Mouse (Mus musculus): Measurements from ENCODE around the gene Myf6.

Gene Myf6

DNA sequence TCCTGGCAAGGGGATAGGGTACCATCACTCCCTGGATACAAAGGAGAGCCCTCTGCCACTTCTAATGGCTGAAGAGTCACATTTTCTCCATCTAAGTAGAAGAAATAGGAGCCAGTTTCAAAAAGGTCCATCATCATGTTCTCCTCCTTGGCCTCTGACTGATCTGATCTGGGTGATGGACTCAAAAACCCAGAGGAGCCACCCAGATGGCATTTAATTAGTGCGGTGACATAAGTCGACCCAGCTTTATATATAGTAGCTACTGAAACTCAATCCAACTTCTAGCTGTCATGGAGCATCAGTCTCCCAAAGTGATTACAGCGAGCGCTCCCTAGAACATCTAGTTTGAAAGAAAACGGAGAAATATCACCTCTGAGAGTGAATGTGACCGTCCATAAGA, at the start of gene Myf6:
Myf6 (minus strand) TSS at position 170 of the 400 bp plus-strand sequence.
- DNase-seq (ENCODE audit: low spot score in 2 of 2): no peak

GRCm38 (mm10) chr10:107543026-107543425, 48.5 kb upstream of the Myf6 start:
- DNase-seq (ENCODE audit: low spot score in 2 of 2): no peak

DNA sequence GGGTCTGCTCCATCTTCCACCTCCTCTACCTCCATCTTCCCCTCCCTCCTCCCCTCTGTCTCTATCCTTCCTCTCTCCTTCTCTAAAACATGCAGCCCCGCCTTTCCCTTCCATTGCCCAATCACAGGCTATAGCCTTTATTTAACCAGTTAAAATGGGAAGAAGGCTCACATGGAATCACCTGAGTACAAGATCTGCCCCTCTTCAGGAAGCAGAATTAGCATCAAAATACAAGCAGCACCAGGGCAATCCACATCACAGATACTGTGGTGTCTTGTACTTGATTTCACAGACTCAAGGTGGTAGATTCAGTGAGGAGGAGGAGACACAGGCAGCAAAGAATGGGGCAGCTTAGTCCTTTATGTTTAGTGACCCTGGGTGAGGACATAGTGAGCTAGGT, 34.2 kb upstream of the Myf6 start:
- no peak for DNase-seq (ENCODE audit: low spot score in 2 of 2)

GRCm38 (mm10) chr10:107519216-107519615, 24.7 kb upstream of the Myf6 start:
- no peak for DNase-seq (ENCODE audit: low spot score in 2 of 2)

- DNase-seq (ENCODE audit: low spot score in 2 of 2): no peak
These were observed 22.1 kb upstream of the Myf6 start for GRCm38 (mm10) chr10:107516641-107517040.

- DNase-seq (ENCODE audit: low spot score in 2 of 2): no peak
These were observed 20.2 kb upstream of the Myf6 start for GRCm38 (mm10) chr10:107514735-107515134.

DNA sequence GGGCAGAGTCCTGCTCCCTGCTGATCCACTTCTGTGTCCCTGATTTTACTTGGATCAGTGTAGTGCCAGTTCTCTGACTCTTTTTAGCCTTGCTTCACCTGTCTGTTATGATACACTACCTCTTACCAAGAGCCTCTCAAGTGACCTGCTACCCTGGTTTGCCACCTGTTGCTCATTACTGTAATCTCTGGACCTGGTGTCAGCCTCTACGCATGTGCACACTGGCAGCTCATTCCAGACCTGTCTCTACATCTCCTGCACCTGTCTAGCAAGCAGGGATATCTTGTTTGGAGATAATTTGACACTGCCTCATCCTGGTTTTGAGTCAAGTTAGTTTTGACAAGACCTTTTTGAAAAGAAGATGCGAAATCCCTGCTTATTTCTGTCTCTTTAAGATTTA, 11.9 kb upstream of the Myf6 start:
- no peak for DNase-seq (ENCODE audit: low spot score in 2 of 2)

DNA sequence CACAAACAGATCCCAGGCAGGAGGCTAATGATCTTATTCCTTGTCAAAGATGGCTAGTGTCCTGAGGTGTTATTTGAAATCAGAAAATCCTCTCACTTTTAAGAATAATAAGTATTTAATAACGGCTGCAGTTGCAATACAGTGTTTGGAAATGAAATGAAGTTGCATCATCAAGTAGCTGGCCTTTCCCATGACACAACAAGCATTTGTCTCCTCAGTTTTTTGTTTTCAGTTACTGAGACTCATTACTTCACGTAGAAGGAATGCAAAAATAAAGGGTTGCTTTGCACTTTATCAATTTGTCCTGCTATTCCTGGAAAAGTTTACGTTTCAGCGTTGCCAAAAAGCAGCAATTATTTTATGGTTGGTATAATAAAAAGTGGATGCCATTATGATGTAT, 8.9 kb upstream of the Myf6 start:
- no peak for DNase-seq (ENCODE audit: low spot score in 2 of 2)

- DNase-seq (ENCODE audit: low spot score in 2 of 2): no peak
These were observed 7.7 kb upstream of the Myf6 start for GRCm38 (mm10) chr10:107502193-107502592.

DNA sequence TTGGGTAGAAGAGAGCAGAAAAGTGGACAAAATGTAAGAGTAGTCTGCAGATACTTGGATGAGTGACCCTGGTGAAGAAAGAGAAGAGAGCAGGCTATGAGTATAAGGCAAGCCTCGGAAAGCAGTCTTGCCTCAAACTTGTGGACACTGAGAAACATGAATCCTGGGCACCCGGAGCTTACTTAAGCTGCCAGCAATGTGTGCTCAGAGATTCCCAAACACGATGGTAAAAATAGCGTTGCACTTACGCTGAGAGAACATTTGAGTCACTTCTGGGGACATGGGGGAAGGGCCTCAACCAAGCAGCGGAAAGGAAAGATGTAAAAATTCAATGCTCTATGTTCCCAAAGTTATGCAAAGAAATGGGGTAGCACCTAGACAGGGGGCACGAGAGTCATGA, 5.1 kb upstream of the Myf6 start:
- no peak for DNase-seq (ENCODE audit: low spot score in 2 of 2)

DNA sequence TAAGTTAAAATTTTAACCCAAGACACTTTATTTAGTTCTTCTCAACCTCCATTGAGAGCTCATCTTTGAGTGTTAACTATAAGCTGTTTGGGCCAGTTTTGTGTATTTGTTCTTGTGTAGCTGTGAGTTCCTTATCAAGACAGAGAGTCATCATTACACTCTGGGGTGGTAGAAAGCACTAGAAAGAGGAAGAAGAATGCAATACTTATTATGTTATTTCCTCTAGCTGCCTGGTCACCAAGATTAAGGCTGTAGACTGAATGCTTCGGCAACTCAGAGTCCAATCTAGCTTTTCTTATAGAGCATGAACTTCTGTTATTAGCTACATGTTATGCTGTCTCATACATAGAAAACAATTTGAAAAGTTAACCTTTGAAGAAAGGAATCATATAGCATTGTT, 1.9 kb upstream of the Myf6 start:
- no peak for DNase-seq (ENCODE audit: low spot score in 2 of 2)

DNA sequence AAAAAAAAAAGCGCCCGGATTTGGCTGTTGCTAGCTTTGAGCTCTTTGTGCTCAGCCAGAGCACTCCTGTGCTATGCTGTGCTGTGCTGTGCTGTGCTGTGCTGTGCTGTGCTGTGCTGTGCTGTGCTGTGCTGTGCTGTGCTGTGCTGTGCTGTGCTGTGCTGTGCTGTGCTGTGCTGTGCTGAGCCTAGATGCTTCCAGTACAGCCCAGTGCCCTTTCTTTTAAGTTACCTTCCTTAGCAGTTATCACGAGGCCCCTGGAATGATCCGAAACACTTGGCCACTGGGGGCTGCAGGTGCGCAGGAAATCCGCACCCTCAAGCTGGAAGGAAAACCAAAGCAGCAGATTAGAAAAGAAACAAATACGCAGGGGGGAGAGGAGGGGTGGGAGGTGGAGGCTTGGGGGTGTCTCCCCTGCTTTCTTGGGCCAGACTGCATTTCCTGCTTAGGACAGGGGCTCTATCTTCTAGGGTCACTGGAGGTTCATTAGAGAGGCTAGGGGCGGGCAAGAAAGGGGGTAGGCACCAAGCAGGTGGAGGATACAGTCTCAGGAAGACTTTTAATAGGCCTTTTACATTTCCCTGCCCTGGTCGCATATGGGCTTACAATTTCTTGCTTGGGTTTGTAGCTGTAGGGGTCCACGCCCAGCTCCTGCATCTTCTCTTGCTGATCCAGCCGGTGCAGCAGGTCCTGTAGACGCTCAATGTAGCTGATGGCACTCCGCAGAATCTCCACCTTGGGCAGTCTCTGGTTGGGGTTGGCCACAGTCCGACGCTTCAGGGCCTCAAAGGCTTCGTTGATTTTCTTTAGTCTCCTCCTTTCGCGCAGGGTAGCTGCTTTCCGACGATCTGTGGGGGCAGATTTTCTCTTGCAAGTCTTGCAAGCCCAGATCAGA, 710 bp downstream of the Myf6 start:
- no peak for DNase-seq (ENCODE audit: low spot score in 2 of 2)

- DNase-seq (ENCODE audit: low spot score in 2 of 2): no peak
These were observed 1.5 kb downstream of the Myf6 start for GRCm38 (mm10) chr10:107492867-107493579.

- no peak for DNase-seq (ENCODE audit: low spot score in 2 of 2)
These were observed 5.8 kb downstream of the Myf6 start for GRCm38 (mm10) chr10:107488654-107489315.

DNA sequence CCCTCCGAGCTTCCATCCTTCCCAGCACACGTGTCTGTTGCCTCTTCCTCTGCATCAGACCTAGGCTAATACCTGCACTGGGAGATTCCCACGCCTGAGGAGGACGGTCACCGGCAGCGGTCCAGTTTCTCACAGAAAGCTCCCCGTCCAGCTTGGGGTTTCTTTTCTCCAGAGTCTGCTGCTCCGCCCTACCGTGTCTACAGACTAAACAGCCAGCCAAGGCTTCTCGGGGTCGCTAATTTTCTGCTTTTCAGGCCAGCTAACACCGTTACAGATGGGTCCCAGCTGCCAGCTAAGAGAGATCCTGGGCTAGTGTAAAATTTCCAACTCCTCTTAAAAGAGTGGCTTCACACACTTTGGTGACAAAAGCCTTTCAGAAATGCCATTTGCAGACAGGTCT, 7.8 kb downstream of the Myf6 start:
- no peak for DNase-seq (ENCODE audit: low spot score in 2 of 2)

- DNase-seq (ENCODE audit: low spot score in 2 of 2): no peak
These were observed 8.7 kb downstream of the Myf6 start, which contains the start of gene Myf5 for GRCm38 (mm10) chr10:107485870-107486269. Gene Myf5, minus strand, starts transcription at chr10:107486134.

DNA sequence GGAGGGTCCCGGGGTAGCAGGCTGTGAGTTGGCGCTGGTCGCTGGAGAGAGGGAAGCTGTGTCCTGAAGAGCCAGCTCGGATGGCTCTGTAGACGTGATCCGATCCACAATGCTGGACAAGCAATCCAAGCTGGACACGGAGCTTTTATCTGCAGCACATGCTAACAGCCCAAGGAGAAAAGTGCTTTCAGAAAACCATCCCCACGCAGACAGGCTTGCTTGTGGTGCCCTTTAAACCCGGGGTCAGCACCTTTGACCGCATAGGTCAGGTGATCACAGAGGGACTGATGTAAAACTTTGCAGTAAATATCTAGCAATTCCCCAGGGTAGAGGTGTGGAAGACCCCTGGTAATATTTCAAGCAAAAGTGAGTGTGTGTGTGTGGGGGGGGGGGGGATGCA, 10.5 kb downstream of the Myf6 start:
- no peak for DNase-seq (ENCODE audit: low spot score in 2 of 2)

DNA sequence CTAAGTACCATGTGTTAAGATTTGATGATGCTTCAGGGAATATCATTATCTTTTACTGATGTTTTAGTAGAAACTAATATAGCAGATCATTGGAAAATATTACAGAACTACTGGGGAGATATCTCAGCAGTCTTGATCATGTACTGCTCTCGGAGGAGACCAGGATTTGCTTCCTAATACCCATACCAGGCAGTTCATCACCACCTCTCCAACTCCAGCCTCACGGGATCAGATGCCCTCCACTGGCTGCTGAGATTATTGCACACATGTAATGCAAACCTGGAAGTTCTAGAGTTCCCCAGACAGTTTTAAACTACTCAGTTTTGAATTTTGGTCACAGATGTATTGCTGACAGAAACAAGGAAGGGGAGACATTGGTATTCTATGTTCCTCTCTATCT, 21.0 kb downstream of the Myf6 start:
- no peak for DNase-seq (ENCODE audit: low spot score in 2 of 2)

- no peak for DNase-seq (ENCODE audit: low spot score in 2 of 2)
These were observed 22.8 kb downstream of the Myf6 start for GRCm38 (mm10) chr10:107471712-107472111.

GRCm38 (mm10) chr10:107467819-107468218, 26.7 kb downstream of the Myf6 start:
- DNase-seq (ENCODE audit: low spot score in 2 of 2): no peak

- no peak for DNase-seq (ENCODE audit: low spot score in 2 of 2)
These were observed 44.8 kb downstream of the Myf6 start for GRCm38 (mm10) chr10:107449496-107450330.

Data from spleen, postnatal 4 days (tissue).